Mouse (Mus musculus): ENCODE results near the gene Dnase2a. TPM values are rescaled to one million over a fixed set of nuclear protein-coding genes. Genes with fewer than 3 reads are reported as not detected.
"Not testable (repeated sequence)": the region's sequence is repeated elsewhere in the genome, so short reads cannot be mapped to it uniquely, and the experiment has no call there.

The Dnase2a gene
- total RNA-seq, 4 experiments from 2014 or later = 4.4 to 18.9 (median 9.2) TPM

DNA sequence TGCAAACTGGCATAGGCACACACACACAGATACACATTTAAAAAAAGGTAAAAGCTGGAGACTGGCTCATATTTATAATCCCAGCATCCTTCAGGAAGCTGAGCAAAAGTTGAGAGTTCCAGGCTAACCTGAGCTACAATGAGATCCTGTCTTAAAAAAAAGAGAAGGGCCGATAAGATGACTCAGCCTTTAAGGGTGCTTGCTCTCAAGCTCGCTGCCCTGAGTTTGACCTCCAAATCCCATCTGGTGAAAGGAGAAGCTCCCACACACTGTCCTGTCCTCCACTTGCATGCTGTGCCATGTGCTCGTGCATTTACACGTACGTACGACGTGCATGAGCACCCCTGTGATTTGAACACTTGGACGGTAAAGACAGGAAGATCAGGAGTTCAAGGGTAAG lies 867 bp upstream of the Dnase2a start:
- no peak for DNase-seq (ENCODE audit: low spot score in 2 of 2)

GRCm38 (mm10) chr8:84907979-84908378 lies 381 bp upstream of the Dnase2a start:
- DNase-seq (ENCODE audit: low spot score in 2 of 2) = not testable (repeated sequence)

- DNase-seq (ENCODE audit: low spot score in 2 of 2) = no peak
Measured at GRCm38 (mm10) chr8:84909162-84909767, 905 bp downstream of the Dnase2a start.

DNA sequence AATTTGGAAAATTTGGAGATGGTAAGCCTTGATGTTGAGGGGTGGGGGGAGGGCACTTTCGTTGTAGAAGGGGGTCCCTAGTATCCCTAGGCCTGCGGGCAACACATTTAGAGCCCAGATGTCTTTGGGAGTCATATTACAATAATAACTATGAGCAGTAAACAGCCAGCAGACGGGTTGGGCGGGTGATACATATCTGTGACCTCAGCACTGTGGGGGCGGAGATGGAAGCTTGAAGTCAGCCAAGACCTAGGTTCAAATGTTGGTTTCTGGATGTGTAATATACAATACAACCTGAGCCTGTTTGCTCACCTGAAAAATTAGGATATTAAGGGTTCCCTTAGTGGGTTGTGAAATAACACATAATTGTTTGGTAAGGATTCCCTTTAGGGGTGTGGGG lies 1.6 kb downstream of the Dnase2a start:
- DNase-seq (ENCODE audit: low spot score in 2 of 2) = no peak

- no peak for DNase-seq (ENCODE audit: low spot score in 2 of 2)
Measured at GRCm38 (mm10) chr8:84910551-84910950, 2.2 kb downstream of the Dnase2a start.

DNA sequence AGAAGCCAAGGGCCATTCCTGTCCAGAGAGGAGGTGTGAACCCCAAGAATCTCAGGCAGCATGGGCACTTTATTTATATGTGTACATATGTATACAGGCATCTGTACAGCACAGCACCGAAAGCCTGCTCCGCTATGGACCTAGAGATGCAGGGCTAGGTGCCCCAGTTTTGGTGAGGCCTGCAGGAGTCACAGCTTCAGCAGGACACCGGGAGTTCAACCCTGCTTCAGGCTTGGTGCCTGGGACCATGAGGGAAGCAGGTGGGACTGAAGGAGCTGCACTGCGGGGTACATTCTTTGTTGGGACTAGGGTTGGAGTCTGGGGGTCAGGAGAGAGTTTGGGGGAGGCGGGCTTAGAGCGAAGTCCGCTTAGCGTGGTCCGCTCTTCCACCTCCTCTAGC lies 3.5 kb downstream of the Dnase2a start:
- DNase-seq (ENCODE audit: low spot score in 2 of 2) = no peak

DNA sequence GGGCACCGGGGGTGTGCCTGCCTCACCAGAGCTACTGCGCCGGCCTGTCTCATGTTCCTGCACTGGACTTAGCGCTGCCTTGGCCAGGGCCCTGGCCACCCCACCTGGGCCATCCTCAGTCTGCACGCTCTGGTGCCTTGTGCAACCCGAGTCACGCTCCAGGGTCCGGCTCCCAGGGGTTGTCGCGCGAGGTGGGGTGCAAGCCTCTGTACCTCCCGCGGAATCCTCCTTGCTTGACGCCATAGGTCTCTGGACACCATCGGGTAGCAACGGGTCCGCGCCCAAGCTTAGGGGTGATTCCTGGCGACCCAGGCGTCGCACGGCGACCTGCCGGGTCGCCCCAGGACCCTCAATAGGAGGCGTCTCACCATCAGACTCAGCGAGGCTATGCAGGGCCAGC lies 4.0 kb downstream of the Dnase2a start:
- no peak for DNase-seq (ENCODE audit: low spot score in 2 of 2)

DNA sequence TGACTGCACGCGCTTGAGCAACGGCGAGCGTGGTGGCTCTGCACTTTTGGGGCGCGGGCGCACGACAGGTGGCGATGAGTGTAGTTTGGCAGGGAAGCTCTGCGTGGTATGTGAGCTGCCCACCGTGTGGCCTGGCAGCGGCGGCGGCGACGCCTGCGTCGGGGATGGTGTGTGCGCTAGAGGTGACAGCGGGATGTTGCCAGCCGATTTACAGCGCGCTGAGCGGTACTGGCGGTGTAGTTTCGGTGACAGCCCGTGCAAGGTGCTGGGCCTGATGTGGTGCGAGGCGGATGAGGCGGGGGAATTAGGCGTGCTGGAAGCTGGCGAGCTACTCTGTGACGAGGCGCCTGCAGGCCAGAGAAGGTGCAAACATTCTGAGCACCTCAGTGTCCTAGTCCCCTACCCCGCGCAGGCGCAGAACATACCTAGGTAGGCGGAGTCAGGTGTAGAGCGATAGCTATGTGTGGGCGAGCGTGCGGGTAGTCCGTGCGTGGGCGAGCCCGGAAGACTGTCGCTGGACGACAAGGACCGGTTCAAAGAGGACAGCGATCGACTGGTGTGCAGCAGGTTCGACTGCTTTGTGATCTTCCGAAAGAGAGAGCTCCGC lies 4.6 kb downstream of the Dnase2a start:
- peak in 1 of 2 experiments; percentile 46 for DNase-seq (ENCODE audit: low spot score in 2 of 2)

DNA sequence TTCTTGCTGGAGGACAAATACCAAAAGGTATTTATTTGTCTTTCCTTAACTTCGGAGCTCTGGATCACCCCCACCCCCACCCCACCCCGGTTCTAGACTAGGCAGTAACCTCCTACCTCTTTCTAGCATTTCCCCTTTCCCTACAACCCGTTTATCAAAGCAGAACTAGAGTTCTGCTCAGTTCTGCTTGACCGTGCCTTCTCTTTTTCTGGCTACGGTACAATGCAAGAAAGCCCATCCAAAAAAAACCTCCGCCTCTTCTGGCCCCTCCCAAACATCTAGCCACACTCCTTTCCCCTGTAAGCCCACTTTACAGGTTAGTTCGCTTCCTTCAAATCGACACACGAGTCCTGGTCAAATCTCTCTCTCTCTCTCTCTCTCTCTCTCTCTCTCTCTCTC lies 5.1 kb downstream of the Dnase2a start:
- DNase-seq (ENCODE audit: low spot score in 2 of 2) = no peak

DNA sequence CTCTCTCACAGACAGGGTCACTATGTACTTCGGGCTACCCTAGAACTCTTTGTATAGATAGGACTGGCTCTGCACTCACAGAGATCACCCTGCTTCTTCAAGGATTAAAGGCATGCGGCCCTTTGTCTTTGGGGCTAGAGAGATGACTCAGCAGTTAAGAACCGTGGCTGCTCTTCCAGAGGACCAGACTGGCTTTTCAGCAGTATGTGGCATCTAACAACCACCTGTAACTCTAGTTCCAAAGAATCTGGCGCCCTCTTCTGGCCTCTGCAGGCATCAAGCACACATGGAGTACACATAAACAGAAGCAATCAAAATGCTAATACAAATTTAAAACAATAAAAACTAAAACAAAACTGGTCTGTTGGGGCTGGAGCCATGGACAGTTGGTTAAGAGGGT lies 5.6 kb downstream of the Dnase2a start:
- no peak for DNase-seq (ENCODE audit: low spot score in 2 of 2)

- DNase-seq (ENCODE audit: low spot score in 2 of 2) = no peak
Measured at GRCm38 (mm10) chr8:84915269-84915668, 6.9 kb downstream of the Dnase2a start.

DNA sequence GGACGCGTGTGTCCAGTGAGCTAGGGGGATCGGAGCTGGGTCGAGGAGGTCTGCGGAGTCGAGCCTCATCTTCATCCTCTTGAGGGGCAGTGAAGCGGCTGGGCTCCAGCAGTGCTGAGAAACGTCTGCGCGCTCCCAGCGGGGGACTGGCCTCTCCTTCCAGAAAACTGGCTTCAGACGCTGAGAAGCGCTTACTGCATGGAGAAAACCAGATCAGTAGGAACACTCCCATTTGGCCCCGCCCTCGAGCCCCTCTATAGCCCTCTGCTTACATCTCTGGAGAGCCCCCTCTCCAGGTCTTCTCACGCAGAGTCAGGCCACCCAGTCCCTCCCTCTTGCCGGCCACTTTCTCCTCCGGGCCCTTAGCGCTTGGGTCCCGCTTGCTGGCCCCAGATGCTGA lies 9.4 kb downstream of the Dnase2a start:
- no peak for DNase-seq (ENCODE audit: low spot score in 2 of 2)

GRCm38 (mm10) chr8:84918646-84919045 lies 10.3 kb downstream of the Dnase2a start:
- DNase-seq (ENCODE audit: low spot score in 2 of 2) = no peak

- no peak for DNase-seq (ENCODE audit: low spot score in 2 of 2)
Measured at GRCm38 (mm10) chr8:84921596-84921995, 13.2 kb downstream of the Dnase2a start.

DNA sequence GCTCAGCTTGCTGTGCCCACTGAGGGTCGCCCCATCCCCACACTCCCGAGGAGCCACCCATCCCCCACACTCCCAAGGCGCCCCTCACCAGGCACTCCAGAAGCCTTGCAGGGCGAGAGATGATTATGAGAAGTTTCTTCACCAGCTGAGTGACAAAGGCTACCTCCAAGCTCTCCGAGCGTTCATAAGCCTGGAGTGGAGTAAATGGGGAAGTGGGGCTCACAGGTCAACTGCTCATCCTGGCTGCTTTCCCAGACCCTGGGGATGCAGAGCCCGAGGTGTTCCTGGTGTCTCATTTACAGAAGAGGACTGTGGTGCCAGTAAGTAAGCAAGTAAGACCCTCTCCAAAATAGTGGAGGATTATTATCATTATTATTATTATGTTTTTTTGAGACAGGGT lies 17.2 kb downstream of the Dnase2a start:
- DNase-seq (ENCODE audit: low spot score in 2 of 2) = no peak

DNA sequence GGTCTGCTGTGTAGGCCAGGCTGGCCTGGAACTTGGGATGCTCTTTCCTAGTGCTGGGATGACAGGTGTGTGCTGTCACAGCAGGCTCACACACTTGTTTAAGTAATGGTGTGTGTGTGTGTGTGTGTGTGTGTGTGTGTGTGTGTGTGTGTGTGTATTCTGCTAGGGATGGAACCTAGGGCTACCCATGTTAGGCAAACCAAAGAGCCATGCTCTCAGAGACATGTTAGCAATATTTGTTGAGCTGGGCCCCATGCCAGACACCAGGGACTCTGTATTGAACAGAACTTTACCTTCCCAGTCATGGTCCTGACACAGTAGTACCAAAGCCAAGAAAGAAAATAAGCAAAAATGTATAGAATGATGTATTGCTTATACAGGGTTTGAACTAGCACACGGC lies 19.2 kb downstream of the Dnase2a start:
- DNase-seq (ENCODE audit: low spot score in 2 of 2) = no peak

DNA sequence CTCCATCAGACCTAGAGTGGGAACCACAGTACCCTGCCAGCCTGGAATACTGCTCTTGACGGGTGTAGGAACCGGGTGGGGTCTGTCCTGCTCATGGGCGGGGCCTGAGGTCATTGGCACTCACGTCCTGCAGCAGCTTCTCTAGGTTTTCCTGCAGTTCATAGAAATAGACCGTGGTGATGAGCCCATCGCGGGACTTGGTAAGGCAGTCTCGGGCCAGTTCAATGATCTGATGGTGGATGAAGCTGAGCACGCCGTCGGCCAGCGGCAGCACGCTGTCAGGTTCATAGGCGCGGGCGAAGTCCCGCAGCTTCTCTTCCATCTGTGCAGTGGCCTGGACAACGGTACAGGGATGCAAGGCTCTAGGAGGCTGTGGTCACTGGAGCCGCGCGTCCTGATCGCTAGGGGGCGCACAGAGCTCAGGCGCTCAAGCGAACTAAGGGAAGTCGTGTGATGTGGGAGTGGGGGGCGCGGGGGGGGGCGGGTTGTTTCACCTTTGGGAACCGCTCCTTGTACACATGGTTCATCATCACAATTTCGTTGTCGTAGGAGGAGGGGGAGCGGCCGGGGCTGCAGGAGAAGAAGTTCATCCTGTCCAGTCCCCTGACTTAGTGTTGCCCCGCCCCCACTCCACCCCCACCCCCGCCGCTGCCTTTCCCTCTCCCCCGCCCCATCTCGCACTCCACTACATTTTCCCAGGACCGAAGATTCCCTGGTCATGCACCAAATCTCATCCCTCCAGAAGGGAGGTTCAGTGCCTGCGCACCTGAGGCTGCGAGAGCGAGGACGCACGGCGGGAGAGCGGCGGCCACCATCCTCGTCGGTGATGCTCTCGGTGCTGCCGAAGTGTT lies 20.3 kb downstream of the Dnase2a start:
- peak in 1 of 2 experiments; percentile 65 for DNase-seq (ENCODE audit: low spot score in 2 of 2)

DNA sequence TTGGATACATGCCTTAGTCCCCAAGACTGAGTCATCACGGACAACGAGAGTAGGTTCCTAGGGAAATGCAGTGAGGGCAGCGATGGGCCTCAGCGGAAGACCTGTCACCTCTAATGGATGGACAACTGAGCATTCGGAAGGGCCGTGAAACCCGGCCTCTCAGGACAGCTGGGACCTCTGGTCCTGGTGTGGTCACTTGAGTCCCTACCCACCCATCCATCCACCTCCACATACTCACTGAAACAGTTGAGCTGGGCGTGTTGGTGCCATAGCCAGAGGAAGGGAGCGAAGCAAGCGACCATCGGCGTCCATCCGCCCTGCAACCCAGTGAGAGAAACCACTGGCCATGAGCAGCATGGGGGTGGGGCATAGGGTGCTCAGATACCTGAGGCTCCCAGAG lies 22.2 kb downstream of the Dnase2a start:
- DNase-seq (ENCODE audit: low spot score in 2 of 2) = no peak

- no peak for DNase-seq (ENCODE audit: low spot score in 2 of 2)
Measured at GRCm38 (mm10) chr8:84933767-84934559, 25.6 kb downstream of the Dnase2a start.

- DNase-seq (ENCODE audit: low spot score in 2 of 2) = no peak
Measured at GRCm38 (mm10) chr8:84934860-84935259, 26.5 kb downstream of the Dnase2a start.

GRCm38 (mm10) chr8:84935489-84935888 lies 27.1 kb downstream of the Dnase2a start:
- no peak for DNase-seq (ENCODE audit: low spot score in 2 of 2)

Measured in layer of hippocampus, adult 8-10 months (tissue).